Comparison of ENCODE assay signal across 10 mouse cellular contexts in genomic region chr16:93458598-93459496, GRCm38 (mm10).
DNase-seq lines count a peak whose midpoint lies in the region; ATAC-seq and TF ChIP-seq lines count a peak whose summit lies in the region.
"Had no signal": no experiment of that assay in that cellular context is flagged by ENCODE, and none has a peak within 500 bp of the region (broad histone marks: within the 10 kb centered on the region; RNA-seq: fewer than 3 reads in every experiment).

No protein-coding gene starts in this region.

- TF ChIP-seq POLR2A in thymus, adult 2 months (IDR thresholded peaks at IDR 0.05; ENCODE audit: control insufficient read depth, extremely low read depth, insufficient read depth, low read length, poor library complexity), result no peak

- peaks cover 12% of the 10 kb centered on the region for H3K4me1 ChIP-seq in forebrain, embryonic 13.5 days
- H3K4me1 ChIP-seq in forebrain, embryonic 10.5 days, result peaks cover 20% of the 10 kb centered on the region
- peaks cover 24% of the 10 kb centered on the region for H3K4me1 ChIP-seq in hindbrain, embryonic 13.5 days (replicated peaks)
- peaks cover under 1% of the 10 kb centered on the region for H3K4me1 ChIP-seq in thymus, adult 2 months (replicated peaks; ENCODE audit: control insufficient read depth, insufficient read depth, low read length)

- TF ChIP-seq CTCF in thymus, adult 2 months (IDR thresholded peaks at IDR 0.05; ENCODE audit: borderline replicate concordance, control insufficient read depth, extremely low read depth, insufficient read depth, low read length, poor library complexity), result no peak

- ATAC-seq in forebrain, embryonic 13.5 days, result peak; percentile 77
- ATAC-seq in hindbrain, embryonic 13.5 days (ENCODE audit: low FRiP score), result 0 out of 2 replicates have a peak, but pooled peaks have one; percentile 28

- peak overlapping the region; percentile 34 for H3K4me2 ChIP-seq in forebrain, embryonic 13.5 days
- H3K4me2 ChIP-seq in hindbrain, embryonic 13.5 days, result peak overlapping the region; percentile 31
- H3K4me2 ChIP-seq: limb, embryonic 15.5 days had no signal

- H3K36me3 ChIP-seq in forebrain, embryonic 13.5 days (ENCODE audit: poor library complexity, severe bottlenecking), result no peaks in the 10 kb centered on the region
- H3K36me3 ChIP-seq in forebrain, embryonic 10.5 days (replicated peaks), result no peaks in the 10 kb centered on the region
- H3K36me3 ChIP-seq in hindbrain, embryonic 13.5 days, result no peaks in the 10 kb centered on the region
- H3K36me3 ChIP-seq in thymus, adult 2 months (ENCODE audit: control insufficient read depth, insufficient read depth, low read length), result no peaks in the 10 kb centered on the region
- H3K36me3 ChIP-seq: limb, embryonic 15.5 days had no signal

- H3K4me3 ChIP-seq in forebrain, embryonic 13.5 days, result no peak overlapping the region
- H3K4me3 ChIP-seq in forebrain, embryonic 10.5 days, result no peak overlapping the region
- no peak overlapping the region for H3K4me3 ChIP-seq in hindbrain, embryonic 13.5 days
- H3K4me3 ChIP-seq in thymus, adult 2 months (ENCODE audit: control insufficient read depth, insufficient read depth, low read length), result no peak overlapping the region
- H3K4me3 ChIP-seq: limb, embryonic 15.5 days had no signal

- 43% methylated on average over 25 of the region's 25 CpGs for WGBS in forebrain, embryonic 13.5 days
- WGBS in forebrain, embryonic 10.5 days, result 40% methylated on average over 25 of the region's 25 CpGs
- WGBS in hindbrain, embryonic 13.5 days, result 48% methylated on average over 25 of the region's 25 CpGs
- 74% methylated on average over 25 of the region's 25 CpGs for whole genome bisulfite sequencing in thymus, adult 2 months

- peak overlapping the region; percentile 40; the same call in 1 of the 2 replicates for H3K27ac ChIP-seq in forebrain, embryonic 13.5 days
- no peak overlapping the region; the same call in 1 of the 2 replicates for H3K27ac ChIP-seq in forebrain, embryonic 10.5 days
- H3K27ac ChIP-seq in hindbrain, embryonic 13.5 days, result peak overlapping the region; percentile 53
- H3K27ac ChIP-seq in thymus, adult 2 months (ENCODE audit: control insufficient read depth, insufficient read depth, low read length), result no peak overlapping the region
- H3K27ac ChIP-seq: limb, embryonic 15.5 days had no signal

- DNase-seq in forebrain, embryonic 10.5 days (ENCODE audit: extremely low spot score, low spot score), result no peak
- DNase-seq in right cerebral cortex, postnatal 10 days (ENCODE audit: low spot score in 2 of 2), result peak; percentile 46 to 52
- no peak for DNase-seq in right cerebral cortex, postnatal 36 days (ENCODE audit: low spot score in 2 of 2)
- peak; percentile 28 for DNase-seq in retina, adult 2 months (ENCODE audit: low read depth, low spot score)
- no peak for DNase-seq in thymus, adult 2 months
- DNase-seq in gastrocnemius, adult 8-10 months (ENCODE audit: low spot score in 2 of 2), result no peak
- DNase-seq: adrenal gland, adult 8-10 months had no signal

- H3K9ac ChIP-seq in forebrain, embryonic 13.5 days, result no peak overlapping the region
- H3K9ac ChIP-seq in hindbrain, embryonic 13.5 days, result no peak overlapping the region
- H3K9ac ChIP-seq: limb, embryonic 15.5 days had no signal

- no peaks in the 10 kb centered on the region for H3K9me3 ChIP-seq in forebrain, embryonic 13.5 days (replicated peaks)
- H3K9me3 ChIP-seq in forebrain, embryonic 10.5 days, result no peaks in the 10 kb centered on the region
- no peaks in the 10 kb centered on the region for H3K9me3 ChIP-seq in hindbrain, embryonic 13.5 days
- H3K9me3 ChIP-seq: limb, embryonic 15.5 days had no signal

- H3K27me3 ChIP-seq in forebrain, embryonic 13.5 days, result 0 out of 2 replicates have a peak, but pooled peaks cover under 1% of the 10 kb centered on the region
- H3K27me3 ChIP-seq in forebrain, embryonic 10.5 days (ENCODE audit: poor library complexity, severe bottlenecking), result no peaks in the 10 kb centered on the region; the same call in 1 of the 2 replicates
- peaks cover 4% of the 10 kb centered on the region; the same call in 1 of the 2 replicates for H3K27me3 ChIP-seq in hindbrain, embryonic 13.5 days
- H3K27me3 ChIP-seq in thymus, adult 2 months (ENCODE audit: control insufficient read depth, insufficient read depth, low read length), result no peaks in the 10 kb centered on the region
- H3K27me3 ChIP-seq: limb, embryonic 15.5 days had no signal

Comparison
In these comparisons a context has a peak if more than half of its experiments do, and no peak if none do; other contexts are left out.
1. H3K27ac ChIP-seq: peak in forebrain, embryonic 13.5 days (single experiment) and hindbrain, embryonic 13.5 days (single experiment); none in forebrain, embryonic 10.5 days (single experiment) and thymus, adult 2 months (single experiment).
2. DNase-seq: peak in right cerebral cortex, postnatal 10 days (2 of 2) and retina, adult 2 months (single experiment); none in forebrain, embryonic 10.5 days (single experiment), right cerebral cortex, postnatal 36 days (0 of 2), thymus, adult 2 months (single experiment) and gastrocnemius, adult 8-10 months (0 of 2).